ENCODE assay signal across 7 mouse cellular contexts in genomic region chr10:127615591-127615990, GRCm38 (mm10). TPM values are rescaled to one million over a fixed set of nuclear protein-coding genes. Genes with fewer than 3 reads are reported as not detected.
DNase-seq lines count a peak whose midpoint lies in the region; ATAC-seq lines count a peak whose summit lies in the region.

No protein-coding gene starts in this region.

- ATAC-seq in lung, embryonic 16.5 days (ENCODE audit: low read depth): peak; percentile 10; the same call in 1 of the 2 replicates
- no peak for ATAC-seq in forebrain, embryonic 11.5 days (replicated peaks; ENCODE audit: low FRiP score)
- no peak for ATAC-seq in heart, embryonic 14.5 days (ENCODE audit: insufficient number of reproducible peaks, insufficient read depth, low FRiP score, low read depth)
- ATAC-seq in liver, embryonic 12.5 days: no peak

- no peak for DNase-seq in lung, postnatal 25 days (ENCODE audit: low spot score)
- DNase-seq in forebrain, embryonic 11.5 days (ENCODE audit: low spot score): no peak
- DNase-seq in spleen, postnatal 14 days (ENCODE audit: low spot score in 2 of 2): no peak
- DNase-seq in cerebellum, adult 11 months: no peak

- WGBS in lung, embryonic 16.5 days: 19% methylated on average over 3 of the region's 3 CpGs
- 78% methylated on average over 3 of the region's 3 CpGs for WGBS in forebrain, embryonic 11.5 days
- 60% methylated on average over 3 of the region's 3 CpGs for whole genome bisulfite sequencing in heart, embryonic 14.5 days
- 53% methylated on average over 3 of the region's 3 CpGs for WGBS in liver, embryonic 12.5 days (ENCODE audit: insufficient replicate concordance)

- H3K4me3 ChIP-seq in lung, embryonic 16.5 days (ENCODE audit: low read length): no peak overlapping the region
- no peak overlapping the region for H3K4me3 ChIP-seq in forebrain, embryonic 11.5 days (ENCODE audit: low read depth, low read length)
- no peak overlapping the region for H3K4me3 ChIP-seq in heart, embryonic 14.5 days (ENCODE audit: control insufficient read depth in 1 of 2, insufficient read depth in 1 of 2, low read depth in 1 of 2, low read length in 2 of 2)
- H3K4me3 ChIP-seq in liver, embryonic 12.5 days: no peak overlapping the region

- peak overlapping the region; percentile 43 for H3K9ac ChIP-seq in lung, embryonic 16.5 days (ENCODE audit: low read length)
- no peak overlapping the region for H3K9ac ChIP-seq in forebrain, embryonic 11.5 days (ENCODE audit: low read length)
- no peak overlapping the region for H3K9ac ChIP-seq in heart, embryonic 14.5 days (ENCODE audit: low read length)
- no peak overlapping the region for H3K9ac ChIP-seq in liver, embryonic 12.5 days

- no peaks in the 10 kb centered on the region for H3K27me3 ChIP-seq in lung, embryonic 16.5 days (ENCODE audit: control insufficient read depth, insufficient read depth, low read depth, low read length)
- H3K27me3 ChIP-seq in forebrain, embryonic 11.5 days (ENCODE audit: control insufficient read depth, insufficient read depth, low read length): no peaks in the 10 kb centered on the region
- H3K27me3 ChIP-seq in heart, embryonic 14.5 days (ENCODE audit: control insufficient read depth, insufficient read depth, low read length): peaks cover 2% of the 10 kb centered on the region; the same call in 1 of the 2 replicates
- H3K27me3 ChIP-seq in liver, embryonic 12.5 days (replicated peaks): peaks cover 83% of the 10 kb centered on the region

- H3K4me2 ChIP-seq in lung, embryonic 16.5 days (ENCODE audit: low read depth, low read length): peak overlapping the region; percentile 16; the same call in 1 of the 2 replicates
- peak overlapping the region; percentile 0; the same call in 1 of the 2 replicates for H3K4me2 ChIP-seq in forebrain, embryonic 11.5 days (ENCODE audit: low read depth, low read length, severe bottlenecking)
- H3K4me2 ChIP-seq in heart, embryonic 14.5 days (ENCODE audit: low read length): 0 out of 2 replicates have a peak overlapping the region, but pooled peaks have one; percentile 14
- H3K4me2 ChIP-seq in liver, embryonic 12.5 days: no peak overlapping the region

- peaks cover 14% of the 10 kb centered on the region for H3K36me3 ChIP-seq in lung, embryonic 16.5 days (ENCODE audit: control insufficient read depth, insufficient read depth, low read length)
- H3K36me3 ChIP-seq in forebrain, embryonic 11.5 days (ENCODE audit: control insufficient read depth, insufficient read depth, low read length): peaks cover 6% of the 10 kb centered on the region; the same call in 1 of the 2 replicates
- peaks cover 19% of the 10 kb centered on the region; the same call in 1 of the 2 replicates for H3K36me3 ChIP-seq in heart, embryonic 14.5 days (ENCODE audit: control insufficient read depth, insufficient read depth, low read length)
- H3K36me3 ChIP-seq in liver, embryonic 12.5 days: peaks cover 13% of the 10 kb centered on the region

- H3K9me3 ChIP-seq in lung, embryonic 16.5 days (ENCODE audit: control insufficient read depth, low read length): no peaks in the 10 kb centered on the region
- no peaks in the 10 kb centered on the region for H3K9me3 ChIP-seq in forebrain, embryonic 11.5 days (ENCODE audit: control insufficient read depth, low read length)
- H3K9me3 ChIP-seq in heart, embryonic 14.5 days (ENCODE audit: control insufficient read depth, low read length): no peaks in the 10 kb centered on the region
- no peaks in the 10 kb centered on the region for H3K9me3 ChIP-seq in liver, embryonic 12.5 days (replicated peaks)

- H3K4me1 ChIP-seq in lung, embryonic 16.5 days (replicated peaks; ENCODE audit: control insufficient read depth, insufficient read depth, low read length): peaks cover 53% of the 10 kb centered on the region
- peaks cover 18% of the 10 kb centered on the region for H3K4me1 ChIP-seq in forebrain, embryonic 11.5 days (replicated peaks; ENCODE audit: control insufficient read depth, insufficient read depth, low read length)
- H3K4me1 ChIP-seq in heart, embryonic 14.5 days (ENCODE audit: control insufficient read depth in 2 of 2, insufficient read depth in 2 of 2, low read length in 2 of 2): peaks cover 32 to 52% of the 10 kb centered on the region in 2 experiments
- peaks cover 80% of the 10 kb centered on the region for H3K4me1 ChIP-seq in liver, embryonic 12.5 days

- peak overlapping the region; percentile 64 for H3K27ac ChIP-seq in lung, embryonic 16.5 days (ENCODE audit: low read length)
- no peak overlapping the region for H3K27ac ChIP-seq in forebrain, embryonic 11.5 days (ENCODE audit: low read depth, low read length)
- peak overlapping the region; percentile 36 to 70 for H3K27ac ChIP-seq in heart, embryonic 14.5 days (replicated peaks in 1 of 2; ENCODE audit: control insufficient read depth in 1 of 2, insufficient read depth in 1 of 2, low read depth in 2 of 2, low read length in 2 of 2)
- H3K27ac ChIP-seq in liver, embryonic 12.5 days: peak overlapping the region; percentile 68

RNA-seq across cellular contexts. Expression of gene Lrp1, which starts 5.4 kb away (rescaled TPM):
- 78.9 and 83.6 TPM in 2 replicates for polyA plus RNA-seq in lung, embryonic 16.5 days (2015; fragmentation: Nextera tagmentation; extraction: Ambion mirVana)
- 71.2 and 75.0 TPM in 2 replicates for polyA plus RNA-seq in forebrain, embryonic 11.5 days (2014; fragmentation: Nextera tagmentation; extraction: Ambion mirVana)
- polyA plus RNA-seq in heart, embryonic 14.5 days (2014; fragmentation: Nextera tagmentation; extraction: Ambion mirVana): 29.4 and 31.2 TPM in 2 replicates
- 22.8 and 26.5 TPM in 2 replicates for polyA plus RNA-seq in liver, embryonic 12.5 days (2016; fragmentation: Nextera tagmentation; extraction: Ambion mirVana)

RNA-seq across cellular contexts. Expression of gene Stat6, which starts 27.2 kb away (rescaled TPM):
- polyA plus RNA-seq in lung, embryonic 16.5 days (2015; fragmentation: Nextera tagmentation; extraction: Ambion mirVana): 47.4 and 49.2 TPM in 2 replicates
- polyA plus RNA-seq in forebrain, embryonic 11.5 days (2014; fragmentation: Nextera tagmentation; extraction: Ambion mirVana): 6.8 and 7.8 TPM in 2 replicates
- polyA plus RNA-seq in heart, embryonic 14.5 days (2014; fragmentation: Nextera tagmentation; extraction: Ambion mirVana): 25.2 and 25.7 TPM in 2 replicates
- 19.2 and 19.4 TPM in 2 replicates for polyA plus RNA-seq in liver, embryonic 12.5 days (2016; fragmentation: Nextera tagmentation; extraction: Ambion mirVana)

RNA-seq across cellular contexts. Expression of gene Nemp1, which starts 51.1 kb away (rescaled TPM):
- polyA plus RNA-seq in lung, embryonic 16.5 days (2015; fragmentation: Nextera tagmentation; extraction: Ambion mirVana): 12.6 and 13.2 TPM in 2 replicates
- polyA plus RNA-seq in forebrain, embryonic 11.5 days (2014; fragmentation: Nextera tagmentation; extraction: Ambion mirVana): 12.0 and 12.2 TPM in 2 replicates
- 8.8 and 11.8 TPM in 2 replicates for polyA plus RNA-seq in heart, embryonic 14.5 days (2014; fragmentation: Nextera tagmentation; extraction: Ambion mirVana)
- 7.0 and 8.0 TPM in 2 replicates for polyA plus RNA-seq in liver, embryonic 12.5 days (2016; fragmentation: Nextera tagmentation; extraction: Ambion mirVana)

RNA-seq across cellular contexts. Expression of gene Nab2, which starts 52.8 kb away (rescaled TPM):
- 16.2 and 17.9 TPM in 2 replicates for polyA plus RNA-seq in lung, embryonic 16.5 days (2015; fragmentation: Nextera tagmentation; extraction: Ambion mirVana)
- polyA plus RNA-seq in forebrain, embryonic 11.5 days (2014; fragmentation: Nextera tagmentation; extraction: Ambion mirVana): 4.9 and 5.5 TPM in 2 replicates
- polyA plus RNA-seq in heart, embryonic 14.5 days (2014; fragmentation: Nextera tagmentation; extraction: Ambion mirVana): 6.4 and 9.0 TPM in 2 replicates
- polyA plus RNA-seq in liver, embryonic 12.5 days (2016; fragmentation: Nextera tagmentation; extraction: Ambion mirVana): 2.6 and 3.4 TPM in 2 replicates
